Mouse (Mus musculus): ENCODE results near the gene Tmem127. TPM values are rescaled to one million over a fixed set of nuclear protein-coding genes. Genes with fewer than 3 reads are reported as not detected.

Tmem127 gene
- total and polyA plus RNA-seq, 3 experiments, result 11.5 to 15.8 (median 11.9) TPM

- peaks cover 3 to 28% of the 10 kb centered on the region in 2 experiments; a peak in 3 of 4 replicates for H3K4me1 ChIP-seq (ENCODE audit: control insufficient read depth in 1 of 2, insufficient read depth in 2 of 2)
- H3K79me2 ChIP-seq (replicated peaks; ENCODE audit: control insufficient read depth, extremely low read depth, insufficient read depth, poor library complexity, severe bottlenecking), result peaks cover 34% of the 10 kb centered on the region
- peak within 1 kb of the TSS; percentile 78 for H3K27ac ChIP-seq (ENCODE audit: insufficient read depth, low read depth)
- H3K4me3 ChIP-seq (replicated peaks in 1 of 3; ENCODE audit: low read depth in 2 of 3, low read length in 2 of 3, poor library complexity in 1 of 3), result peak within 1 kb of the TSS; percentile 89 to 95 (median 94)
- peak; percentile 93 for DNase-seq (ENCODE audit: extremely low read depth)
- peak within 1 kb of the TSS; percentile 95 for H3K4me2 ChIP-seq (ENCODE audit: insufficient read depth, low read depth, poor library complexity, severe bottlenecking)
- no peaks in the 10 kb centered on the region for H3K27me3 ChIP-seq (replicated peaks)
- H3K36me3 ChIP-seq (replicated peaks in 1 of 2; ENCODE audit: control insufficient read depth in 1 of 2, insufficient read depth in 1 of 2, low read length in 1 of 2), result peaks cover 0 to 20% of the 10 kb centered on the region in 2 experiments
- dilution Hi-C loops (cut with MboI; ENCODE audit: extremely low pct_ligation_motif_present, extremely low pct_unique_long_range_greater_than_20kb, low sequenced_read_pairs) (no loop called here), in situ Hi-C loops (cut with MboI; ENCODE audit: low pct_ligation_motif_present, low pct_unique_long_range_greater_than_20kb, low sequenced_read_pairs) (no loop called here)
- TF ChIP-seq KAT2A (IDR thresholded peaks at IDR 0.05; ENCODE audit: insufficient replicate concordance, low read length) (0 out of 2 replicates have a peak, but pooled peaks have one; percentile 69), BHLHE40 (IDR thresholded peaks at IDR 0.05; ENCODE audit: low read depth, low read length) (peak; percentile 91), NRF1 (IDR thresholded peaks at IDR 0.05; ENCODE audit: low read depth, low read length) (peak; percentile 59), USF1 (IDR thresholded peaks at IDR 0.05; ENCODE audit: low read depth, low read length) (no peak), MXI1 (IDR thresholded peaks at IDR 0.05; ENCODE audit: low read depth, low read length) (peak; percentile 14; the same call in 1 of the 2 replicates), UBTF (IDR thresholded peaks at IDR 0.05; ENCODE audit: low read depth, low read length) (peak; percentile 57; the same call in 1 of the 2 replicates), POLR2A (IDR thresholded peaks at IDR 0.05; ENCODE audit: low read depth, low read length) (peak; percentile 69; the same call in 1 of the 2 replicates), TBP (conservative IDR thresholded peaks at IDR 0.05; ENCODE audit: low read depth, low read length) (peak; percentile 62; the same call in 1 of the 2 replicates), ZMIZ1 (IDR thresholded peaks at IDR 0.05; ENCODE audit: low read depth, low read length) (0 out of 2 replicates have a peak, but pooled peaks have one; percentile 23), JUN (IDR thresholded peaks at IDR 0.05; ENCODE audit: insufficient read depth, low read depth, low read length) (no peak), MAX (IDR thresholded peaks at IDR 0.05; ENCODE audit: low read length) (peak; percentile 47; the same call in 1 of the 2 replicates), MYC (IDR thresholded peaks at IDR 0.05; ENCODE audit: low read depth, low read length) (peak; percentile 46; the same call in 1 of the 2 replicates), USF2 (conservative IDR thresholded peaks at IDR 0.05; ENCODE audit: low read depth, low read length) (no peak), PAX5 (IDR thresholded peaks at IDR 0.05; ENCODE audit: low read length) (no peak), E2F4 (IDR thresholded peaks at IDR 0.05; ENCODE audit: insufficient replicate concordance, low read depth, low read length) (0 out of 2 replicates have a peak, but pooled peaks have one; percentile 49), MAZ (IDR thresholded peaks at IDR 0.05; ENCODE audit: low read depth, low read length) (0 out of 2 replicates have a peak, but pooled peaks have one; percentile 28), HCFC1 (IDR thresholded peaks at IDR 0.05; ENCODE audit: low read depth, low read length) (peak; percentile 78), SIN3A (IDR thresholded peaks at IDR 0.05; ENCODE audit: low read length) (peak; percentile 87), TCF12 (IDR thresholded peaks at IDR 0.05; ENCODE audit: low read depth, low read length) (peak; percentile 55; the same call in 1 of the 2 replicates), RAD21 (IDR thresholded peaks at IDR 0.05; ENCODE audit: low read depth, low read length) (no peak), CHD2 (IDR thresholded peaks at IDR 0.05; ENCODE audit: low read length) (peak; percentile 83; the same call in 1 of the 2 replicates), EP300 (IDR thresholded peaks at IDR 0.05; ENCODE audit: low read length) (no peak), ELF1 (IDR thresholded peaks at IDR 0.05; ENCODE audit: low read depth, low read length) (peak; percentile 55), IRF4 (IDR thresholded peaks at IDR 0.05; ENCODE audit: low read depth, low read length) (no peak; the same call in 1 of the 2 replicates)
- peak within 1 kb of the TSS; percentile 75 for H3K9ac ChIP-seq (ENCODE audit: insufficient read depth, low read depth)
- no peaks in the 10 kb centered on the region for H3K9me3 ChIP-seq (replicated peaks; ENCODE audit: low read length)
These were observed 22.0 kb downstream of the Tmem127 start, which contains the start of gene Stard7 for GRCm38 (mm10) chr2:127269491-127270299. TSS of gene Stard7 (plus strand) at chr2:127270218.
